Mouse (Mus musculus) c-Kit-positive CD71-positive TER-119-negative erythroid progenitor cells, embryonic 14.5 days (primary cell): ENCODE data around the gene Unc45a.

Experiments
- DNase-seq: peaks from one replicate; pipeline ENCODE4 v3.0.0-alpha.2; 2013; ENCODE audit warnings: low read depth

Gene Unc45a

GRCm38 (mm10) chr7:80368009-80368408 lies 27.2 kb upstream of the Unc45a start:
- no peak for DNase-seq

- DNase-seq: no peak
These were observed 26.4 kb upstream of the Unc45a start for GRCm38 (mm10) chr7:80367232-80367631.

- DNase-seq: no peak
These were observed 25.0 kb upstream of the Unc45a start for GRCm38 (mm10) chr7:80365759-80366158.

GRCm38 (mm10) chr7:80360435-80360834 lies 19.6 kb upstream of the Unc45a start:
- DNase-seq: no peak

- no peak for DNase-seq
These were observed 17.2 kb upstream of the Unc45a start for GRCm38 (mm10) chr7:80358039-80358438.

GRCm38 (mm10) chr7:80357156-80357555 lies 16.4 kb upstream of the Unc45a start:
- no peak for DNase-seq

- DNase-seq: no peak
These were observed 15.5 kb upstream of the Unc45a start for GRCm38 (mm10) chr7:80356351-80356750.

- no peak for DNase-seq
These were observed 12.1 kb upstream of the Unc45a start for GRCm38 (mm10) chr7:80352920-80353319.

- DNase-seq: no peak
These were observed 10.0 kb upstream of the Unc45a start for GRCm38 (mm10) chr7:80350808-80351207.

- no peak for DNase-seq
These were observed 7.1 kb upstream of the Unc45a start for GRCm38 (mm10) chr7:80347670-80348586.

GRCm38 (mm10) chr7:80346830-80347229 lies 6.0 kb upstream of the Unc45a start:
- no peak for DNase-seq

- DNase-seq: no peak
These were observed 5.4 kb upstream of the Unc45a start for GRCm38 (mm10) chr7:80346173-80346572.

GRCm38 (mm10) chr7:80343270-80344018 lies 2.6 kb upstream of the Unc45a start:
- DNase-seq: no peak

- peak; percentile 95 for DNase-seq
These were observed 2.1 kb upstream of the Unc45a start, which contains the start of gene Hddc3 for GRCm38 (mm10) chr7:80342858-80343257. Gene Hddc3, plus strand, starts transcription at chr7:80343104.

GRCm38 (mm10) chr7:80341793-80342192 lies 988 bp upstream of the Unc45a start:
- no peak for DNase-seq

GRCm38 (mm10) chr7:80339793-80340628 lies 794 bp downstream of the Unc45a start:
- peak; percentile 99 for DNase-seq

- no peak for DNase-seq
These were observed 1.4 kb downstream of the Unc45a start for GRCm38 (mm10) chr7:80339371-80339770.

GRCm38 (mm10) chr7:80336932-80337331 lies 3.9 kb downstream of the Unc45a start:
- DNase-seq: no peak

- DNase-seq: no peak
These were observed 6.0 kb downstream of the Unc45a start for GRCm38 (mm10) chr7:80334848-80335247.

- no peak for DNase-seq
These were observed 9.4 kb downstream of the Unc45a start for GRCm38 (mm10) chr7:80331433-80331832.

- no peak for DNase-seq
These were observed 10.5 kb downstream of the Unc45a start for GRCm38 (mm10) chr7:80330278-80330677.

GRCm38 (mm10) chr7:80326076-80326475 lies 14.7 kb downstream of the Unc45a start:
- DNase-seq: no peak
